Mouse (Mus musculus): ENCODE measurements around the gene Mrpl43.
"Not testable (repeated sequence)": the region's sequence is repeated elsewhere in the genome, so short reads cannot be mapped to it uniquely, and the experiment has no call there.

Mrpl43 gene

GRCm38 (mm10) chr19:45005957-45006712 lies at the start of gene Mrpl43:
Gene Mrpl43, minus strand, starts transcription at chr19:45006442.
- DNase-seq: peak; percentile 96

GRCm38 (mm10) chr19:45054892-45055690 lies 48.8 kb upstream of the Mrpl43 start:
- no peak for DNase-seq

- DNase-seq: no peak
Measured at GRCm38 (mm10) chr19:45053451-45053850, 47.2 kb upstream of the Mrpl43 start.

- DNase-seq: no peak
Measured at GRCm38 (mm10) chr19:45049523-45049922, 43.3 kb upstream of the Mrpl43 start.

GRCm38 (mm10) chr19:45048644-45049365 lies 42.6 kb upstream of the Mrpl43 start:
- peak in 1 of 2 experiments; percentile 43 for DNase-seq

GRCm38 (mm10) chr19:45047935-45048643 lies 41.8 kb upstream of the Mrpl43 start:
- DNase-seq: peak; percentile 63 to 64

- peak; percentile 96 for DNase-seq
Measured at GRCm38 (mm10) chr19:45047417-45047934, 41.2 kb upstream of the Mrpl43 start, which contains the start of gene Sfxn3. Gene Sfxn3, plus strand, starts transcription at chr19:45047503.

GRCm38 (mm10) chr19:45046523-45047321 lies 40.5 kb upstream of the Mrpl43 start:
- DNase-seq: peak; percentile 94 to 99

GRCm38 (mm10) chr19:45045651-45046050 lies 39.4 kb upstream of the Mrpl43 start, which contains the start of gene Pdzd7:
Gene Pdzd7, minus strand, starts transcription at chr19:45045717.
- no peak for DNase-seq

- no peak for DNase-seq
Measured at GRCm38 (mm10) chr19:45045236-45045635, 39.0 kb upstream of the Mrpl43 start.

- DNase-seq: no peak
Measured at GRCm38 (mm10) chr19:45044389-45044927, 38.2 kb upstream of the Mrpl43 start.

- DNase-seq: no peak
Measured at GRCm38 (mm10) chr19:45040214-45040613, 34.0 kb upstream of the Mrpl43 start.

GRCm38 (mm10) chr19:45038198-45038597 lies 32.0 kb upstream of the Mrpl43 start:
- DNase-seq: not testable (repeated sequence)

GRCm38 (mm10) chr19:45036867-45037266 lies 30.6 kb upstream of the Mrpl43 start:
- no peak for DNase-seq

GRCm38 (mm10) chr19:45032570-45033332 lies 26.5 kb upstream of the Mrpl43 start:
- DNase-seq: no peak

GRCm38 (mm10) chr19:45031780-45032179 lies 25.5 kb upstream of the Mrpl43 start:
- DNase-seq: peak; percentile 85 to 86

- peak; percentile 87 to 90 for DNase-seq
Measured at GRCm38 (mm10) chr19:45030746-45031693, 24.8 kb upstream of the Mrpl43 start.

- peak; percentile 76 to 81 for DNase-seq
Measured at GRCm38 (mm10) chr19:45030111-45030510, 23.9 kb upstream of the Mrpl43 start.

GRCm38 (mm10) chr19:45029571-45029970 lies 23.3 kb upstream of the Mrpl43 start:
- DNase-seq: no peak
